Mouse (Mus musculus) bone marrow, adult 2 months (tissue): Measurements from ENCODE around the gene Mmel1.

Experiments
- CTCF ChIP-seq: fragments of 200-500 bp; IDR thresholded peaks from 2 replicates; pipeline ENCODE4 v1.5.1; 2011; ENCODE audit warnings: low read length, control low read depth; ENCODE audit not compliant: control insufficient read depth, insufficient read depth
- POLR2A ChIP-seq: fragments of 200-500 bp; IDR thresholded peaks from 2 replicates; pipeline ENCODE4 v1.6.1; 2011; ENCODE audit warnings: low read depth, mild to moderate bottlenecking, control low read depth, low read length, borderline replicate concordance; ENCODE audit not compliant: control insufficient read depth

- TF ChIP-seq CTCF (peak; percentile 72), POLR2A (no peak)
These were observed 56.0 kb downstream of the Mmel1 start for GRCm38 (mm10) chr4:154925413-154925812.
